Mouse (Mus musculus): ENCODE measurements around the gene Hist2h4.

The Hist2h4 gene

GRCm38 (mm10) chr3:96269511-96270474 is 6.7 kb upstream of the Hist2h4 start, which contains the start of gene Hist2h2bb:
TSS of gene Hist2h2bb (plus strand) at chr3:96269752.
- DNase-seq (ENCODE audit: low spot score in 2 of 2), result peak; percentile 84 to 85

- DNase-seq (ENCODE audit: low spot score in 2 of 2), result peak in 1 of 2 experiments; percentile 25
Measured at GRCm38 (mm10) chr3:96268776-96269378, 5.8 kb upstream of the Hist2h4 start.

- peak; percentile 81 to 82 for DNase-seq (ENCODE audit: low spot score in 2 of 2)
Measured at GRCm38 (mm10) chr3:96268051-96268775, 5.1 kb upstream of the Hist2h4 start, which contains the start of gene Hist2h3b. TSS of gene Hist2h3b (plus strand) at chr3:96268654.

GRCm38 (mm10) chr3:96267541-96267940 is 4.4 kb upstream of the Hist2h4 start:
- DNase-seq (ENCODE audit: low spot score in 2 of 2), result no peak

- DNase-seq (ENCODE audit: low spot score in 2 of 2), result no peak
Measured at GRCm38 (mm10) chr3:96266132-96266710, 3.1 kb upstream of the Hist2h4 start.

GRCm38 (mm10) chr3:96264404-96264949 is 1.4 kb upstream of the Hist2h4 start:
- DNase-seq (ENCODE audit: low spot score in 2 of 2), result no peak

GRCm38 (mm10) chr3:96263558-96264403 is 670 bp upstream of the Hist2h4 start:
- peak in 1 of 2 experiments; percentile 25 for DNase-seq (ENCODE audit: low spot score in 2 of 2)

- peak; percentile 61 to 74 for DNase-seq (ENCODE audit: low spot score in 2 of 2)
Measured at GRCm38 (mm10) chr3:96262216-96262875, 765 bp downstream of the Hist2h4 start.

- no peak for DNase-seq (ENCODE audit: low spot score in 2 of 2)
Measured at GRCm38 (mm10) chr3:96261623-96262022, 1.5 kb downstream of the Hist2h4 start.

- no peak for DNase-seq (ENCODE audit: low spot score in 2 of 2)
Measured at GRCm38 (mm10) chr3:96260220-96260619, 2.9 kb downstream of the Hist2h4 start.

GRCm38 (mm10) chr3:96257190-96257589 is 5.9 kb downstream of the Hist2h4 start:
- no peak for DNase-seq (ENCODE audit: low spot score in 2 of 2)

GRCm38 (mm10) chr3:96255926-96256593 is 7.1 kb downstream of the Hist2h4 start:
- DNase-seq (ENCODE audit: low spot score in 2 of 2), result no peak

GRCm38 (mm10) chr3:96254683-96255355 is 8.3 kb downstream of the Hist2h4 start:
- DNase-seq (ENCODE audit: low spot score in 2 of 2), result no peak

GRCm38 (mm10) chr3:96251787-96252186 is 11.3 kb downstream of the Hist2h4 start:
- DNase-seq (ENCODE audit: low spot score in 2 of 2), result no peak

GRCm38 (mm10) chr3:96250890-96251289 is 12.2 kb downstream of the Hist2h4 start:
- DNase-seq (ENCODE audit: low spot score in 2 of 2), result no peak

- no peak for DNase-seq (ENCODE audit: low spot score in 2 of 2)
Measured at GRCm38 (mm10) chr3:96249034-96249345, 14.1 kb downstream of the Hist2h4 start.

GRCm38 (mm10) chr3:96248141-96249033 is 14.7 kb downstream of the Hist2h4 start:
- no peak for DNase-seq (ENCODE audit: low spot score in 2 of 2)
